Mouse (Mus musculus) kidney, postnatal 0 days (tissue): Measurements from ENCODE around the gene Rarg. TPM values are rescaled to one million over a fixed set of nuclear protein-coding genes. Genes with fewer than 3 reads are reported as not detected.

Source experiments
- ATAC-seq: fragments of 200-750 bp; cut with Nextera tagmentation; replicated peaks from 2 replicates; pipeline ENCODE4 v1.8.0; 2017; ENCODE audit warnings: low read depth, moderate number of reproducible peaks, moderate TSS enrichment, moderate library complexity; ENCODE audit not compliant: low FRiP score
- DNase-seq: peaks from one replicate; pipeline ENCODE4 v3.0.0-alpha.2; 2016; ENCODE audit warnings: low spot score
- H3K27ac ChIP-seq: fragments of 300-500 bp; sonication (generic); 2 replicates; pipeline ENCODE4 v1.5.1; 2014; ENCODE audit warnings: mild to moderate bottlenecking
- H3K27me3 ChIP-seq: fragments of 300-500 bp; sonication (generic); 2 replicates; pipeline ENCODE4 v1.6.1; 2014; ENCODE audit warnings: low read length, mixed read lengths; ENCODE audit not compliant: insufficient read depth
- H3K36me3 ChIP-seq: fragments of 300-500 bp; sonication (generic); 2 replicates; pipeline ENCODE4 v1.6.1; 2014; ENCODE audit warnings: low read length, mixed read lengths; ENCODE audit not compliant: insufficient read depth
- H3K4me1 ChIP-seq: fragments of 300-500 bp; sonication (generic); replicated peaks from 2 replicates; pipeline ENCODE4 v1.6.1; 2014; ENCODE audit warnings: antibody characterized with exemption, low read length, mixed read lengths; ENCODE audit not compliant: insufficient read depth
- H3K4me2 ChIP-seq: fragments of 300-500 bp; sonication (generic); 2 replicates; pipeline ENCODE4 v1.6.1; 2014; ENCODE audit warnings: mild to moderate bottlenecking, low read length, moderate library complexity, mixed read lengths
- H3K4me3 ChIP-seq: fragments of 300-500 bp; sonication (generic); replicated peaks from 2 replicates; pipeline ENCODE4 v1.5.1; 2014; ENCODE audit warnings: low read depth, low read length
- H3K9ac ChIP-seq: fragments of 300-500 bp; sonication (generic); 2 replicates; pipeline ENCODE4 v1.6.1; 2014; ENCODE audit warnings: low read depth, low read length
- H3K9me3 ChIP-seq: fragments of 300-500 bp; sonication (generic); replicated peaks from 2 replicates; pipeline ENCODE4 v1.6.1; 2016; ENCODE audit warnings: low read length, inconsistent platforms, mixed read lengths
- CTCF ChIP-seq: IDR thresholded peaks from 2 replicates; pipeline ENCODE4 v1.5.1; 2016; ENCODE audit warnings: antibody characterized with exemption, low read depth, mild to moderate bottlenecking, moderate library complexity
- WGBS: fragments of 180-500 bp; shearing (Covaris S2); extraction: QIAGEN DNeasy Blood & Tissue Kit; methylation state at CpG from one replicate; pipeline ENCODE4 v1.1.7; 2014; 5-methylcytosine and 5-hydroxymethylcytosine counted together
- polyA plus RNA-seq: library from polyadenylated mRNA; unstranded; fragments of >200 nt; fragmentation: Nextera tagmentation; extraction: Ambion mirVana; gene quantifications from 2 replicates; pipeline ENCODE4 v1.2.1, GENCODE M21; 2015

Gene Rarg
- 23.2 and 23.5 TPM in 2 replicates for polyA plus RNA-seq

DNA sequence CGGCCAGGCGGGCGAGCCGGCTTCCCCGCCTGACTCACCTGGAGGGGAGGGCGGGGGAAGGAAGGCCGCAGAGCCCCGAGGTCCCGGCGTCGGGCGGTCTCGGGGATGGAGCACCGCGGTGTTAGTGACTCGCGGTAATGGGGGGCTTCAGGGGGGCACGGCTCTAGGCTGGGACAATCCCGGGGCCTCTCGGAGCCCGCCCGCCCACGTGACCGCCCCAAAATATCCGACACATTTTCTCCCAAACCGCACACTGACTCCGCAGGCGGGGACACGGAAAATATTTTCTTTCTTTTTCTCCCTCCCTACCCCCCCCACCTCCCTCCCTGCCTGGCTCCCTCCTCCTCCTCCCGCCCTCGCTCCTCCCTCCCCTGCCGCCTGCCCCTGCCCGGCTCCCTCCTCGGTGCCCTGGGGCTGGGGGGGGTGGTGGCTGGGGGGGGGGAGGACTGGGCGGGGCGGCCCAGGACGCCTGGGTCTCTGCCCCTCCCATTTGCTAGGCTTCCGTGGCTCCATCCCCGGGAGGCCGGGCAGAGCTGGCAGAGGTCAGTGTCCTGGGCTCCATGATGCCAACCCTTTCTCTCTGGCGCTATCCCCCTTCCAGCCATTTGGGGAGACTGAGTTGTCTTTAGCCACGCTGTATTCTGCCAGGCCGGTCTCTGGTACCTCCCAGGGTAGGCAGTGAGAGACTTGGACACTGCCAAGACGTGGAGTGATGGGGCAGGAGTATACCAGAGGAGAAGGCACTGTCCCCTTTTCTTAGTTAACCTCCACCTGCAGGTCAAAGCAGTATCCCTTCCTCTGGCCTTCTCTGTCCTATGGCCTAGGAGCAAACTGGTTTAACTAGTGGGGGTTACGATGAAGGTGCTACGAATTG is at the start of gene Rarg:
Gene Rarg, minus strand, starts transcription at position 316 of the 874 bp plus-strand sequence.
- ATAC-seq = peak; percentile 75
- Histone ChIP-seq H3K27me3 (no peaks in the 10 kb centered on the region), H3K4me2 (peak within 1 kb of the TSS; percentile 69), H3K4me3 (peak within 1 kb of the TSS; percentile 70), H3K36me3 (no peaks in the 10 kb centered on the region), H3K4me1 (peaks cover 25% of the 10 kb centered on the region), H3K9ac (peak within 1 kb of the TSS; percentile 68), H3K27ac (peak within 1 kb of the TSS; percentile 60), H3K9me3 (no peaks in the 10 kb centered on the region)
- TF ChIP-seq CTCF = no peak
- 2% methylated on average over 41 of the region's 46 CpGs for WGBS
- peak; percentile 55 for DNase-seq

DNA sequence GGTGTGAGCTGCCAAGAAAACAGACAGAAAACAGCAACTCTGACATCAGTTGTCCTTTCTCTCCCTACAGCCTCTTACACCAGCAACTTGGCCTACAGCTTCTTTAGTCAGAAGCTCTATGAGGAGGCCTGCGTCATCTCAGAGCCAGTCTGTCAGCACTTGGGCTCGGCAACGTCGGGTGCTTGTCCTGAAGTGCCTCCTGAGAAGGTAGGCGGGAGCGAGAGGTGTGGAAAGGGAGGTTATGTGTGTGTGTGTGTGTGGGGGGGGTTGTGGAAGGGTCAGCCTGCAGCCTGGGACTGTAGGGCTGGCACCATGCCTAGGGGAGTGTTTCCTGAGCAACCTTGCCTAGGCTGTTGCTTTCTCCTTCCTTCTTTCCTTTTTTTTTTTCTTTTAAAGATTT is 45.2 kb upstream of the Rarg start:
- no peak overlapping the region for H3K4me2 ChIP-seq
- no peak overlapping the region for H3K9ac ChIP-seq
- H3K27me3 ChIP-seq = no peaks in the 10 kb centered on the region
- H3K4me1 ChIP-seq = no peaks in the 10 kb centered on the region
- H3K27ac ChIP-seq = no peak overlapping the region
- DNase-seq (no peak), ATAC-seq (no peak)
- TF ChIP-seq CTCF = no peak
- H3K4me3 ChIP-seq = no peak overlapping the region
- no peaks in the 10 kb centered on the region for H3K9me3 ChIP-seq
- 69% methylated on average over 6 of the region's 6 CpGs for WGBS
- peaks cover 35% of the 10 kb centered on the region for H3K36me3 ChIP-seq

DNA sequence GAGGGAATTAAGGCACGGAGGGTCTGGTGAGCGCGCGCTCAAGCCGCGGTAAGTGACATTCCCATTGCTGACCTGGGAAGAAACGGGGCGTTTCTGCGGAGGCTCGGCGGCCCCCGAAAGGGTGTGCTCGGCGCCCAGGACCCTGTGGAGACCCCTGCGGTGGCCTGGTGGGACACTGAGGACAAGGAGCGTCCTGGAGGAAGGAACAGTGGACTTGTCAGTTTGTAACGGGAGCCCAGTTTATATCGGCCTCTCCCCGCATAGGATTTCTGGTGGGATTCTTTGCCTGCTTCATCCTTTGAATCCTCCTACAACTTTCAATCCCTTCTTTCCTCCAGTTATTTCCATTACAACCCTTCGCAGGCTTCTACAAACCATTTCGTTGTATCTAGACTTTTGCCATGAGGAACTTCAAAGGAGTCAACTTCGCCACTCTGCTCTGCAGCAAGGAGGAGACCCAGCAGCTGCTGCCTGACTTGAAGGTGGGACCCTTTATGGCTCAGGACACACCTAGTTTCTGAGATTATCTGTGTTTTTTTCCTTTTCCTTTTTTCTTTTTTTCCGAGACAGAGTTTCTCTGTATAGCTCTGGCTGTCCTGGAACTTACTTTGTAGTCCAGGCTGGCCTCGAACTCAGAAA is 39.2 kb upstream of the Rarg start:
- peaks cover 11% of the 10 kb centered on the region; the same call in 1 of the 2 replicates for H3K36me3 ChIP-seq
- H3K9ac ChIP-seq = peak overlapping the region; percentile 56
- H3K4me1 ChIP-seq = no peaks in the 10 kb centered on the region
- H3K4me2 ChIP-seq = peak overlapping the region; percentile 96
- 3% methylated on average over 24 of the region's 24 CpGs for WGBS
- TF ChIP-seq CTCF = no peak
- DNase-seq (no peak), ATAC-seq (peak; percentile 42)
- H3K9me3 ChIP-seq = no peaks in the 10 kb centered on the region
- H3K27ac ChIP-seq = no peak overlapping the region
- no peaks in the 10 kb centered on the region for H3K27me3 ChIP-seq
- H3K4me3 ChIP-seq = peak overlapping the region; percentile 65

DNA sequence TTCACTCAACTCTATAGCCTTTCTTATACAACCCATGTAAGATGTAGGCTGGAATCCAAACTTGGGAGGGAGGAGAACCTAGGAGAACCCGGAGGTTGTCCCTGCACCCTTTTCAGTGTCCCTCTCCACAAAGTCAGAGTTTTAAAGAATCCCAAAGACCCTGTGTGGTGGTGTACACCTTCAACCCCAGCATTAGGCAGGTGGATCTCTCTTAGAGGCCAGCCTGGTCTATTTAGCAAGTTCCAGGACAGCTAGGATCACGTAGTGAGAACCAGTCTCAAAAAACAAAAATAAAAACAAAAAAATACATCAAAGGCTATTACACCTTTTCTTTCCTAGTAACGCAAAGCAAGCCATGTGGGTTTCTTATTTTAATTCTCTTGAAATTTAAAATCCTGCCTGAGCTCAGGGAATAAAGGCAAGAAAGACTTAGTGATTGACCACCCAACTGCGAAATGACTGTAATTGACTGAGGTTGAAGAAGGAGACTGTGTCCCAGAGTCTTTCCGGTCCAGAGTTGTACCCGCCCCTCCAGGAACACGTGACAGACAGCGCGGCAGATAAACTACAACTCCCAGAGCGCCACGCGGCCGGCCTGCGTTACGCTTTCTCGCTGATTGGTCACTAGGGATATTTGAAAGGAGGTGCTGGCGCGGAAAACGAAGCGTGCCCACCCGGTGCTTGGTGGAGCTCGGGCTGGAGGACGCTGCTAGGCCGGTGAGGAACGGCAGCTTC is 38.5 kb upstream of the Rarg start, which contains the start of gene Espl1:
Gene Espl1, plus strand, starts transcription at position 634 of the 735 bp plus-strand sequence.
- peak within 1 kb of the TSS; percentile 65 for H3K4me3 ChIP-seq
- no peaks in the 10 kb centered on the region for H3K27me3 ChIP-seq
- peak; percentile 98 for DNase-seq
- peak within 1 kb of the TSS; percentile 96 for H3K4me2 ChIP-seq
- peak; percentile 98 for ATAC-seq
- no peaks in the 10 kb centered on the region for H3K4me1 ChIP-seq
- H3K9me3 ChIP-seq = no peaks in the 10 kb centered on the region
- H3K27ac ChIP-seq = no peak within 1 kb of the TSS
- TF ChIP-seq CTCF = no peak
- peak within 1 kb of the TSS; percentile 56 for H3K9ac ChIP-seq
- 7% methylated on average over 25 of the region's 25 CpGs for WGBS
- H3K36me3 ChIP-seq = peaks cover 7% of the 10 kb centered on the region; the same call in 1 of the 2 replicates

DNA sequence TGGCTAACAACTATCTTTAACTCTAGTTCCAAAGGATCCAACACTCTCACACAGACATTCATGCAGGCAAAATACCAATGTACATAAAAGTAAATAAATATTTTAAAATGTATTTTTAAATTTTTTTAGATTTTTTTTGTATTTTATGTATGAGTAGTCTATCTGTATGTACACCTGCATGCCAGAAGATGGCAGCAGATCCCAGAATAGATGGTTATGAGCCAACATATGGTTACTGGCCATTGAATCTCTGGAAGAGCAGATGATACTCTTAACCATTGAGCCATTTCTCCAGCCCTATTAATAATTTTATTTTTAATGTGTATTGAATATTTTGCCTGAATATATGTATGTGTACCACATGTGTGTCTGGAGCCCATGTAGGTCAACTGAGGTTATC is 30.1 kb upstream of the Rarg start:
- H3K36me3 ChIP-seq = no peaks in the 10 kb centered on the region
- DNase-seq = peak; percentile 78

DNA sequence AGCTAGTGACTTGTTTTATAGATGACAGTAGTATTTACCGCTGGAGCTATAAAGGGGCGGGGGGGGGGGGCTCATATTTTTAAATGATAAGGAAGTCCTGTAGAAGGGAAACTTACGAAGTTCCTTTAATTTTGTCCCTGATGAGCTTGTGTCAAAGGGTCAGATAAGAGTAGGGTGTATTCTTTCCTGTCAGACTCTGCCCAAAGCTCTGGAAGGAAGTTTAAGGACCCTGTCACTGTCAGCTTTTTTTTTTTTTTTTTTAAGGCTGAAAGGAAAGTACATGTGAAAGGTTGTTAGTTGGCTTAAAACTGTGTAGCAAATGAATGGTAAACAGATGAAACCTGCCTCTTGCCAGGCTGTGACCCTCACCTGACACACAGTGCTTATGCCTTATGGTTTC is 26.3 kb upstream of the Rarg start:
- WGBS = 67% methylated on average over 3 of the region's 3 CpGs
- TF ChIP-seq CTCF = no peak

More for the DNA sequence above, 30.1 kb upstream of the Rarg start:
- H3K9me3 ChIP-seq = no peaks in the 10 kb centered on the region
- H3K4me1 ChIP-seq = no peaks in the 10 kb centered on the region
- no peaks in the 10 kb centered on the region for H3K27me3 ChIP-seq
- H3K4me2 ChIP-seq = no peak overlapping the region
- no peak overlapping the region for H3K27ac ChIP-seq
- H3K9ac ChIP-seq = no peak overlapping the region
- H3K4me3 ChIP-seq = no peak overlapping the region
- ATAC-seq = no peak
- TF ChIP-seq CTCF = peak; percentile 75

More for the DNA sequence above, 26.3 kb upstream of the Rarg start:
- Histone ChIP-seq H3K4me3 (no peak overlapping the region), H3K4me2 (no peak overlapping the region), H3K4me1 (peaks cover 13% of the 10 kb centered on the region; the same call in 1 of the 2 replicates), H3K9me3 (no peaks in the 10 kb centered on the region), H3K27ac (no peak overlapping the region), H3K9ac (no peak overlapping the region), H3K27me3 (no peaks in the 10 kb centered on the region), H3K36me3 (peaks cover 9% of the 10 kb centered on the region)
- ATAC-seq = no peak
- DNase-seq = no peak
